Mouse (Mus musculus) gastrocnemius, postnatal 14 days (tissue): ENCODE data around the gene Chchd1. TPM values are rescaled to one million over a fixed set of nuclear protein-coding genes. Genes with fewer than 3 reads are reported as not detected.

Experiments used
- DNase-seq: peaks from one replicate; pipeline ENCODE4 v3.0.0; 2021; ENCODE audit warnings: mixed read lengths
- intact Hi-C: fragments of 180-260 bp; cut with DNase I; formaldehyde crosslinking; loops from one replicate; pipeline ENCODE4 v1.15.1; 2025; ENCODE audit warnings: low total_unique reads
- long read RNA-seq, 2 experiments: library from polyadenylated mRNA; stranded (forward); transcript quantifications; one replicate each; pipeline ENCODE4 v2.0.0; 2021
- total RNA-seq, 2 experiments: library from RNA; stranded (reverse); gene quantifications; 2 replicates each; pipeline ENCODE4 v1.2.3; 2021

Gene Chchd1
- total RNA-seq, result 100 to 1,000 TPM in 1 of 2 experiments, 10 to 100 TPM in 1; 98.5 to 106 TPM
- long read RNA-seq, experiment 1, transcript Chchd1-201 (3 exons, 616 nt), result major isoform, 70 of 73 reads
- long read RNA-seq, experiment 1, partial matches to known transcripts, result 0 of 73 reads
- long read RNA-seq, experiment 1, other reads (novel, unspliced or antisense), result 1 of 73 reads
- long read RNA-seq, experiment 2, transcript Chchd1-201 (3 exons, 616 nt), result major isoform, 75 of 83 reads
- long read RNA-seq, experiment 2, partial matches to known transcripts, result 1 of 83 reads
- long read RNA-seq, experiment 2, other reads (novel, unspliced or antisense), result 5 of 83 reads

- DNase-seq, result peak; percentile 92
- intact Hi-C loops, result no loop called here
Measured at GRCm38 (mm10) chr14:20702741-20703381, at the start of gene Chchd1. Chchd1 (plus strand) TSS chr14:20703006.

- DNase-seq, result no peak
- intact Hi-C loops, result no loop called here
Measured at GRCm38 (mm10) chr14:20654690-20655421, 48.0 kb upstream of the Chchd1 start.

GRCm38 (mm10) chr14:20655731-20656130 lies 47.1 kb upstream of the Chchd1 start:
- peak; percentile 63 for DNase-seq
- intact Hi-C loops, result no loop called here

GRCm38 (mm10) chr14:20656361-20656760 lies 46.4 kb upstream of the Chchd1 start, which contains the start of gene Myoz1:
Myoz1 (minus strand) TSS chr14:20656540.
- intact Hi-C loops, result no loop called here
- peak; percentile 52 for DNase-seq

- intact Hi-C loops, result no loop called here
- no peak for DNase-seq
Measured at GRCm38 (mm10) chr14:20658326-20658725, 44.5 kb upstream of the Chchd1 start.

- no peak for DNase-seq
- intact Hi-C loops, result no loop called here
Measured at GRCm38 (mm10) chr14:20658902-20659301, 43.9 kb upstream of the Chchd1 start.

- DNase-seq, result no peak
- intact Hi-C loops, result loop anchor here (5.0 kb wide), 1 partner anchor 82 kb away; no protein-coding TSS in a partner anchor
Measured at GRCm38 (mm10) chr14:20659687-20660086, 43.1 kb upstream of the Chchd1 start.

GRCm38 (mm10) chr14:20660827-20661660 lies 41.8 kb upstream of the Chchd1 start:
- DNase-seq, result peak; percentile 94
- intact Hi-C loops, result loop anchor here (5.0 kb wide), 1 partner anchor 84 kb away; no protein-coding TSS in a partner anchor

GRCm38 (mm10) chr14:20661661-20662331 lies 41.0 kb upstream of the Chchd1 start:
- intact Hi-C loops, result loop anchor here (5.0 kb wide), 1 partner anchor 84 kb away; no protein-coding TSS in a partner anchor
- DNase-seq, result no peak

- intact Hi-C loops, result loop anchor here (5.0 kb wide), 1 partner anchor 85 kb away; no protein-coding TSS in a partner anchor
- no peak for DNase-seq
Measured at GRCm38 (mm10) chr14:20662740-20663139, 40.1 kb upstream of the Chchd1 start.

GRCm38 (mm10) chr14:20663601-20664000 lies 39.2 kb upstream of the Chchd1 start:
- intact Hi-C loops, result loop anchor here (5.0 kb wide), 1 partner anchor 86 kb away; no protein-coding TSS in a partner anchor
- DNase-seq, result no peak

- intact Hi-C loops, result loop anchor here (5.0 kb wide), 1 partner anchor 87 kb away; no protein-coding TSS in a partner anchor
- DNase-seq, result no peak
Measured at GRCm38 (mm10) chr14:20664436-20664835, 38.4 kb upstream of the Chchd1 start.

- intact Hi-C loops, result no loop called here
- DNase-seq, result no peak
Measured at GRCm38 (mm10) chr14:20667469-20667868, 35.3 kb upstream of the Chchd1 start.

GRCm38 (mm10) chr14:20668154-20668810 lies 34.5 kb upstream of the Chchd1 start, which contains the start of gene Synpo2l:
Synpo2l (minus strand) TSS chr14:20668354.
- intact Hi-C loops, result no loop called here
- DNase-seq, result peak; percentile 77

- intact Hi-C loops, result no loop called here
- peak; percentile 25 for DNase-seq
Measured at GRCm38 (mm10) chr14:20672990-20673389, 29.8 kb upstream of the Chchd1 start.

- intact Hi-C loops, result no loop called here
- DNase-seq, result no peak
Measured at GRCm38 (mm10) chr14:20673735-20674063, 29.1 kb upstream of the Chchd1 start.

- intact Hi-C loops, result no loop called here
- DNase-seq, result peak; percentile 99
Measured at GRCm38 (mm10) chr14:20674064-20674833, 28.6 kb upstream of the Chchd1 start, which contains the start of gene Sec24c. Sec24c (plus strand) TSS chr14:20674308.
